Mouse (Mus musculus) thymus, adult 2 months (tissue): ENCODE results near the gene 4933402J07Rik.

Experiments
- CTCF ChIP-seq: fragments of 200-500 bp; IDR thresholded peaks from 2 replicates; pipeline ENCODE4 v1.5.1; 2012; ENCODE audit warnings: mild to moderate bottlenecking, control low read depth, low read length, moderate library complexity, borderline replicate concordance; ENCODE audit not compliant: control insufficient read depth, poor library complexity, insufficient read depth; ENCODE audit errors: extremely low read depth
- POLR2A ChIP-seq: fragments of 200-500 bp; IDR thresholded peaks from 2 replicates; pipeline ENCODE4 v1.6.1; 2012; ENCODE audit warnings: mild to moderate bottlenecking, low read length, control low read depth, moderate library complexity; ENCODE audit not compliant: control insufficient read depth, poor library complexity, insufficient read depth; ENCODE audit errors: extremely low read depth

DNA sequence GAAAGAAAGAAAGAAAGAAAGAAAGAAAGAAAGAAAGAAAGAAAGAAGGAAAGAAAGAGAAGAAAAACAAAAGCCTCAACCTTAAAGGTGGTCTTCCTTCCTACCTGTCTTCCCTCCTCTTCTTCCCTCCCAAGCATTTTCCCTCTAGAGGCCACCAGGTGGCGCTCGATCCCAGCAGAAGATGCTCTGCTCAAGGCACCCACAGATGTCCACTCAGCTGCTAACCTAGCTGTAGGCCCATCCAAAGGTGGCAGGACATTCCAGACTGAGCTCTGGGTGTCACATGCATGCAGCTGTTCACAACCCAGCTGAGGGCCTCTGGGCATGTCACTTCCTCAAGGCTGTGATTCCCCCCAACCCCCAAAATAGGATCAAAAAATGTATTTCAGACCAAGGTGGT, 30.6 kb downstream of the 4933402J07Rik start:
- TF ChIP-seq POLR2A, result no peak
- TF ChIP-seq CTCF, result peak; percentile 59; the same call in 1 of the 2 replicates
